Mouse (Mus musculus) heart, embryonic 14.5 days (tissue): ENCODE data around the gene Prm3. TPM values are rescaled to one million over a fixed set of nuclear protein-coding genes. Genes with fewer than 3 reads are reported as not detected.

Source experiments
- ATAC-seq: fragments of 200-750 bp; cut with Nextera tagmentation; 2 replicates; pipeline ENCODE4 v1.8.0; 2017; ENCODE audit warnings: low read depth, moderate TSS enrichment; ENCODE audit not compliant: insufficient number of reproducible peaks, insufficient read depth, low FRiP score
- H3K27ac ChIP-seq, 2 experiments: fragments of 200-500 bp in 1 of 2; fragments of 300-500 bp in 1 of 2; sonication (generic) in 1 of 2; replicated peaks in 1 of 2; 2 replicates each; pipeline ENCODE4 v1.5.1; 2012 to 2014; ENCODE audit warnings: low read depth in 2 of 2, low read length in 2 of 2, control low read depth in 1 of 2, mild to moderate bottlenecking in 1 of 2, mixed read lengths in 1 of 2; ENCODE audit not compliant: control insufficient read depth in 1 of 2, insufficient read depth in 1 of 2
- H3K27me3 ChIP-seq: fragments of 300-500 bp; sonication (generic); 2 replicates; pipeline ENCODE4 v1.6.1; 2014; ENCODE audit warnings: mild to moderate bottlenecking, low read length, control low read depth; ENCODE audit not compliant: control insufficient read depth, insufficient read depth
- H3K36me3 ChIP-seq: fragments of 300-500 bp; sonication (generic); 2 replicates; pipeline ENCODE4 v1.6.1; 2014; ENCODE audit warnings: mild to moderate bottlenecking, control low read depth, low read length, mixed read lengths; ENCODE audit not compliant: control insufficient read depth, insufficient read depth
- H3K4me1 ChIP-seq, 2 experiments: fragments of 200-500 bp in 1 of 2; fragments of 300-500 bp in 1 of 2; sonication (generic) in 1 of 2; 2 replicates each; pipeline ENCODE4 v1.6.1; 2012 to 2014; ENCODE audit warnings: low read length in 2 of 2, control low read depth in 1 of 2, mixed read lengths in 1 of 2; ENCODE audit not compliant: control insufficient read depth in 2 of 2, insufficient read depth in 2 of 2
- H3K4me2 ChIP-seq: fragments of 300-500 bp; sonication (generic); 2 replicates; pipeline ENCODE4 v1.6.1; 2014; ENCODE audit warnings: mild to moderate bottlenecking, low read length
- H3K4me3 ChIP-seq, 2 experiments: fragments of 200-500 bp in 1 of 2; fragments of 300-500 bp in 1 of 2; sonication (generic) in 1 of 2; 2 replicates each; pipeline ENCODE4 v1.5.1; 2012 to 2014; ENCODE audit warnings: low read length in 2 of 2, mild to moderate bottlenecking in 2 of 2, control low read depth in 1 of 2, low read depth in 1 of 2, moderate library complexity in 1 of 2; ENCODE audit not compliant: control insufficient read depth in 1 of 2, insufficient read depth in 1 of 2
- H3K9ac ChIP-seq: fragments of 300-500 bp; sonication (generic); 2 replicates; pipeline ENCODE4 v1.6.1; 2014; ENCODE audit warnings: mild to moderate bottlenecking, low read length
- H3K9me3 ChIP-seq: fragments of 300-500 bp; sonication (generic); 2 replicates; pipeline ENCODE4 v1.6.1; 2016; ENCODE audit warnings: low read length, control low read depth; ENCODE audit not compliant: control insufficient read depth
- WGBS: fragments of 180-500 bp; shearing (Covaris S2); extraction: QIAGEN DNeasy Blood & Tissue Kit; methylation state at CpG from one replicate; pipeline ENCODE4 v1.1.7; 2014; 5-methylcytosine and 5-hydroxymethylcytosine counted together
- polyA plus RNA-seq: library from polyadenylated mRNA; unstranded; fragments of >200 nt; fragmentation: Nextera tagmentation; extraction: Ambion mirVana; gene quantifications from 2 replicates; pipeline ENCODE4 v1.2.1, GENCODE M21; 2014

Prm3 gene
- polyA plus RNA-seq, 1 experiment from 2014 or later: not detected

DNA sequence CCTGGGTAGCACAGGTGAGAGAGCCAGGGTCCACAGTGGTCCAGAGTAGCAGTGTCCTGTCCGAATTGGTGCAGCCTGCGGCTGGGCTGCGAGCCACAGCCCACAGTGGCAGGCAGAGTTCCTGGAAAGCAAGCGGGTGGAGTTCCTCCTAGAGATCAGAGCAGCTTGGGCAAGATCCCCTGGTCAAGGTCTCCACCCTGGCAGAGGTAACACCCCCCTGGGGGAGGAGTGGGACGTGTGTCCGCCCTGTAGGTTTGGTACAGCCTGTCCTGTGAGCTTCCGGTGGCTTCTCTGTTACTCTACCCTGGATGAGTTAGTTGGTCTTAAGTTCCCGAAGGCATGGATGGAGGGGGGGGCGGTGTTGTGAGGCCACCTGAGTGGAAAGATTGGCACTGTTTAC is 21.9 kb downstream of the Prm3 start:
- Histone ChIP-seq H3K9me3 (no peaks in the 10 kb centered on the region), H3K4me2 (no peak overlapping the region), H3K9ac (no peak overlapping the region), H3K4me3 (no peak overlapping the region), H3K4me1 (peaks cover 4 to 12% of the 10 kb centered on the region in 2 experiments; a peak in 2 of 4 replicates), H3K27ac (no peak overlapping the region), H3K27me3 (no peaks in the 10 kb centered on the region), H3K36me3 (no peaks in the 10 kb centered on the region)
- no peak for ATAC-seq
- 55% methylated on average over 9 of the region's 9 CpGs for WGBS

- peaks cover 4 to 12% of the 10 kb centered on the region in 2 experiments; a peak in 2 of 4 replicates for H3K4me1 ChIP-seq
- 0 out of 2 replicates have a peak, but pooled peaks cover 2% of the 10 kb centered on the region for H3K27me3 ChIP-seq
- H3K4me3 ChIP-seq: no peak overlapping the region
- H3K9me3 ChIP-seq: no peaks in the 10 kb centered on the region
- 38% methylated on average over 4 of the region's 4 CpGs for WGBS
- no peak overlapping the region for H3K9ac ChIP-seq
- ATAC-seq: no peak
- no peaks in the 10 kb centered on the region for H3K36me3 ChIP-seq
- no peak overlapping the region for H3K27ac ChIP-seq
- H3K4me2 ChIP-seq: no peak overlapping the region
These were observed 23.6 kb downstream of the Prm3 start for GRCm38 (mm10) chr16:10767158-10767557.

GRCm38 (mm10) chr16:10764323-10764722 is 26.4 kb downstream of the Prm3 start:
- H3K27ac ChIP-seq: no peak overlapping the region
- no peak overlapping the region for H3K4me2 ChIP-seq
- no peak overlapping the region for H3K9ac ChIP-seq
- H3K9me3 ChIP-seq: no peaks in the 10 kb centered on the region
- WGBS: 58% methylated on average over 2 of the region's 2 CpGs
- ATAC-seq: no peak
- H3K27me3 ChIP-seq: 0 out of 2 replicates have a peak, but pooled peaks cover 3% of the 10 kb centered on the region
- H3K4me3 ChIP-seq: no peak overlapping the region
- H3K36me3 ChIP-seq: no peaks in the 10 kb centered on the region
- peaks cover 0 to 5% of the 10 kb centered on the region in 2 experiments; a peak in 2 of 4 replicates for H3K4me1 ChIP-seq

GRCm38 (mm10) chr16:10763540-10764264 is 27.0 kb downstream of the Prm3 start:
- H3K36me3 ChIP-seq: no peaks in the 10 kb centered on the region
- peaks cover 0 to 5% of the 10 kb centered on the region in 2 experiments; a peak in 2 of 4 replicates for H3K4me1 ChIP-seq
- H3K9me3 ChIP-seq: no peaks in the 10 kb centered on the region
- no peak for ATAC-seq
- no peak overlapping the region for H3K27ac ChIP-seq
- H3K4me2 ChIP-seq: no peak overlapping the region
- H3K9ac ChIP-seq: no peak overlapping the region
- no peak overlapping the region for H3K4me3 ChIP-seq
- WGBS: 53% methylated on average over 6 of the region's 6 CpGs
- H3K27me3 ChIP-seq: 0 out of 2 replicates have a peak, but pooled peaks cover 3% of the 10 kb centered on the region

DNA sequence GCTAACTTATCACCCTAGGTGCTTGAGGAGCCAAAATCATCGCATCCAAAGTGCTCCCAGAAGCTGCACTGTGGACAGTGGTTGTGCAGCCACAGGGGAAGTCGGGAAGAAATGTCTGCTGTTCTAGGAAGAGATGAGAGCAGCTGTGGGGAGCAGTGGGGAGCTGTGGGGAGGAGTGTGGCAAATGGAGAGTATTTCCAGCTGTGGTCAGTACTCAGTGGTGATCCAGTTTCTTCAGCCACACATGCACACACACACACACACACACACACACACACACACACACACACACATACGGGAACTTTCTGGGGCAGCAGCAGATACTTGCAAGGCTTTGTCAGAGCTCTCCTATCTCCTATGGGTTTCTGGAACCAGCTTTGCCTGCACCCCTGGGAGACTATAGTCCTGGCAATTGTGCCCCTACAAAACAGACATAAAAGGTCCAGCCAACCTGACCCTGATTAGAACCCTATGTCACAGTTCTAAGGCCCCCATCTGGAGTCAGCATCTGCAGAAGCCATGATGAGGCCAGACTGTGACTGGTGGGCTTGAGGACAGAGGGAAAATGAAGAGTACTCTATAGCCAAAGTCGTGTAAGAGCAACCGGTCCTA is 28.0 kb downstream of the Prm3 start:
- 75% methylated on average over 5 of the region's 5 CpGs for WGBS
- H3K36me3 ChIP-seq: no peaks in the 10 kb centered on the region
- H3K27ac ChIP-seq: no peak overlapping the region
- no peak overlapping the region for H3K4me2 ChIP-seq
- H3K4me3 ChIP-seq: no peak overlapping the region
- peaks cover 0 to 5% of the 10 kb centered on the region in 2 experiments; a peak in 2 of 4 replicates for H3K4me1 ChIP-seq
- 0 out of 2 replicates have a peak, but pooled peaks cover 3% of the 10 kb centered on the region for H3K27me3 ChIP-seq
- ATAC-seq: no peak
- no peak overlapping the region for H3K9ac ChIP-seq
- no peaks in the 10 kb centered on the region for H3K9me3 ChIP-seq

DNA sequence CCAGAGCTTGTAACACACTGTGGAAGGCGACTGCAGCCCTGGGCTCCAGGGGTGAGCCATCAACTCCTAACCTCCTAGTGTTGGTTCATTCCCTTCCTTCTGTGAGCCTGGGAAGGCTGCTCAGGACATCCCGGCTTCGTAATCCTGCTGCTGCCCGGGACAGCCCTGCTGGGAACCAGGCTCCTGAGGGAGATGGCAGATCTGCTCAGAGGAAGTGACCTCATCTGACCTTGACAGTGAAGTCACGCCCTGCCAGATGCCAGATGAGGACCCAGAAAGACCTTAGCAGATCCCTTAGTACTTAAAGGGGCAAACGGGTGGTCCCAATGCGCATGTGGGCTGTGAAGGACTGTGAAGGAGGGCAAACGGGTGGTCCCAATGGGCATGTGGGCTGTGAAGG is 29.5 kb downstream of the Prm3 start:
- H3K4me2 ChIP-seq: no peak overlapping the region

DNA sequence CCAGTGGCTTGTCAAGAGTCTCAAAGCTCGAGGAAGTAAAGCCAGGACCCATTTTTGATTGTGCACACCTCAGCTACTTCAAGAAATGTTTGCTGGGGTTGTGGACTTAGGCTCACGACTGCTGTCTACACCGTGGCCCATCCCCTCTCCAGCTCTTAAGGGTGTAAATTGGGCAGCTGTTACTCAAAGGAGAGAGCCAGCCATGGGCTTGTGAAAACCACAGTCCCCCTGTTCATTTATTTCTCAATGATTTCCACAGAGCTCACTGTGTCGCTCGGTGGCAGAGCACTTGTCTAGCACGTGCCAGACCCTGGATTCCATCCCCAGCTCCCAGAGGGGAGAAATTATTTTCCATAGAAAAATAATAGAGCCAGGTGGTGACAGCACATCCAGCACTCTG is 34.5 kb downstream of the Prm3 start:
- no peaks in the 10 kb centered on the region; the same call in 1 of the 2 replicates for H3K27me3 ChIP-seq
- H3K27ac ChIP-seq: no peak overlapping the region
- no peak overlapping the region for H3K4me2 ChIP-seq
- H3K36me3 ChIP-seq: no peaks in the 10 kb centered on the region
- H3K9me3 ChIP-seq: no peaks in the 10 kb centered on the region
- no peak for ATAC-seq
- H3K4me1 ChIP-seq: peaks cover 0 to 2% of the 10 kb centered on the region in 2 experiments; a peak in 2 of 4 replicates
- H3K9ac ChIP-seq: no peak overlapping the region
- no peak overlapping the region for H3K4me3 ChIP-seq
- 79% methylated on average over 5 of the region's 6 CpGs for WGBS

More for the DNA sequence above, 29.5 kb downstream of the Prm3 start:
- H3K9ac ChIP-seq: no peak overlapping the region
- 0 out of 2 replicates have a peak, but pooled peaks cover 3% of the 10 kb centered on the region for H3K27me3 ChIP-seq
- no peak overlapping the region for H3K4me3 ChIP-seq
- peaks cover 0 to 5% of the 10 kb centered on the region in 2 experiments; a peak in 2 of 4 replicates for H3K4me1 ChIP-seq
- 52% methylated on average over 8 of the region's 8 CpGs for WGBS
- no peak overlapping the region for H3K27ac ChIP-seq
- no peaks in the 10 kb centered on the region for H3K9me3 ChIP-seq
- no peak for ATAC-seq
- H3K36me3 ChIP-seq: no peaks in the 10 kb centered on the region
